ENCODE assay signal across 15 mouse cellular contexts in the genomic region with DNA sequence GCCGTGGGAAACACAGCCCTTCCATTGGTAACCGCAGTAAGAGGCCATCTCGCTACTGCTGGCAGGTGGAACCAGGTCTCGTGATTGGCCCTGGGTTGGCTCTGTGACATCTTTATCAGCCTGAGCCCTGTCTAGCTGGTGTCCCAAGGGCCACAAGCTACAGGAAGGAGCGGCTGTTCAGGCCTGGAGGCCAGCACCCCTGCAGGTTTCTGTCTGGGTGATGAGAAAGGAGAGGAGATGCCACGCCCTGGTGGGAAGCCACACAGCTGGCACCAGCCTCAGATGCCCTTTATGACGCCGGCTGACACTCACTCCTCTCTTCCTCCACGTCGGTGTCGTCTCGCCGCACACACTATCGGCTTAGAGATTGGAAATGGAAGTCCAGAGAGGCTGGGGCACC. TPM values are rescaled to one million over a fixed set of nuclear protein-coding genes. Genes with fewer than 3 reads are reported as not detected.
DNase-seq lines count a peak whose midpoint lies in the region; ATAC-seq and TF ChIP-seq lines count a peak whose summit lies in the region.
"Had no signal": no experiment of that assay in that cellular context is flagged by ENCODE, and none has a peak within 500 bp of the region (broad histone marks: within the 10 kb centered on the region; RNA-seq: fewer than 3 reads in every experiment).

No protein-coding gene starts in this region.

- no peak overlapping the region for H3K4me3 ChIP-seq in hindbrain, embryonic 13.5 days
- H3K4me3 ChIP-seq in hindbrain, embryonic 14.5 days (replicated peaks; ENCODE audit: low read length): no peak overlapping the region
- peak overlapping the region; percentile 88 for H3K4me3 ChIP-seq in megakaryocyte, embryonic 14.5 days (replicated peaks)
- H3K4me3 ChIP-seq in bone marrow, adult 2 months (replicated peaks; ENCODE audit: control insufficient read depth, low read depth, low read length): no peak overlapping the region
- H3K4me3 ChIP-seq in kidney, embryonic 14.5 days (ENCODE audit: low read length): no peak overlapping the region
- H3K4me3 ChIP-seq: erythroblast, embryonic 14.5 days; kidney, embryonic 15.5 days; lung, embryonic 15.5 days; myocyte had no signal

- peak overlapping the region; percentile 90 for H3K4me2 ChIP-seq in hindbrain, embryonic 13.5 days
- H3K4me2 ChIP-seq in hindbrain, embryonic 14.5 days (replicated peaks): no peak overlapping the region
- H3K4me2 ChIP-seq in kidney, embryonic 14.5 days (replicated peaks; ENCODE audit: low read depth, low read length): no peak overlapping the region
- H3K4me2 ChIP-seq: lung, embryonic 15.5 days had no signal

- H3K36me3 ChIP-seq in hindbrain, embryonic 13.5 days: peaks cover 29% of the 10 kb centered on the region
- peaks cover 28% of the 10 kb centered on the region for H3K36me3 ChIP-seq in hindbrain, embryonic 14.5 days (replicated peaks; ENCODE audit: control insufficient read depth, insufficient read depth)
- peaks cover 55% of the 10 kb centered on the region for H3K36me3 ChIP-seq in megakaryocyte, embryonic 14.5 days (replicated peaks; ENCODE audit: low read length)
- peaks cover 26% of the 10 kb centered on the region for H3K36me3 ChIP-seq in kidney, embryonic 14.5 days (ENCODE audit: control insufficient read depth, insufficient read depth, low read length)

- H3K9me3 ChIP-seq in hindbrain, embryonic 13.5 days: no peaks in the 10 kb centered on the region
- no peaks in the 10 kb centered on the region for H3K9me3 ChIP-seq in hindbrain, embryonic 14.5 days (ENCODE audit: control insufficient read depth, low read length)
- H3K9me3 ChIP-seq in megakaryocyte, embryonic 14.5 days: no peaks in the 10 kb centered on the region
- no peaks in the 10 kb centered on the region for H3K9me3 ChIP-seq in kidney, embryonic 14.5 days (ENCODE audit: control insufficient read depth, low read length)
- H3K9me3 ChIP-seq: kidney, embryonic 15.5 days; lung, embryonic 15.5 days had no signal

- ATAC-seq in hindbrain, embryonic 13.5 days (ENCODE audit: low FRiP score): no peak
- no peak for ATAC-seq in hindbrain, embryonic 14.5 days (ENCODE audit: low FRiP score)
- no peak for ATAC-seq in megakaryocyte, adult 5-6 weeks (ENCODE audit: poor library complexity, severe bottlenecking)
- ATAC-seq in megakaryocyte progenitor cell, adult 5-6 weeks (replicated peaks; ENCODE audit: poor library complexity): peak; percentile 21; the same call in 1 of the 2 replicates
- ATAC-seq in kidney, embryonic 14.5 days (ENCODE audit: low FRiP score, low TSS enrichment): no peak

- no peak for TF ChIP-seq CTCF in bone marrow, adult 2 months (IDR thresholded peaks at IDR 0.05; ENCODE audit: control insufficient read depth, insufficient read depth, low read length)

- no peak for TF ChIP-seq POLR2A in bone marrow, adult 2 months (IDR thresholded peaks at IDR 0.05; ENCODE audit: borderline replicate concordance, control insufficient read depth, low read depth, low read length)

- WGBS in hindbrain, embryonic 13.5 days: 90% methylated on average over 14 of the region's 14 CpGs
- 79% methylated on average over 14 of the region's 14 CpGs for whole genome bisulfite sequencing in hindbrain, embryonic 14.5 days
- 57% methylated on average over 14 of the region's 14 CpGs for WGBS in bone marrow, adult 2 months
- WGBS in kidney, embryonic 14.5 days: 87% methylated on average over 14 of the region's 14 CpGs

- peaks cover 46% of the 10 kb centered on the region for H3K4me1 ChIP-seq in hindbrain, embryonic 13.5 days (replicated peaks)
- H3K4me1 ChIP-seq in hindbrain, embryonic 14.5 days (replicated peaks; ENCODE audit: control insufficient read depth, insufficient read depth, low read length): peaks cover 28% of the 10 kb centered on the region
- peaks cover 79% of the 10 kb centered on the region for H3K4me1 ChIP-seq in megakaryocyte, embryonic 14.5 days
- peaks cover 4% of the 10 kb centered on the region for H3K4me1 ChIP-seq in bone marrow, adult 2 months (ENCODE audit: control insufficient read depth, insufficient read depth, low read length)
- H3K4me1 ChIP-seq in kidney, embryonic 14.5 days (ENCODE audit: control insufficient read depth, insufficient read depth, low read length): peaks cover 10% of the 10 kb centered on the region

- peak overlapping the region; percentile 99; the same call in 1 of the 2 replicates for H3K9ac ChIP-seq in hindbrain, embryonic 13.5 days
- no peak overlapping the region for H3K9ac ChIP-seq in hindbrain, embryonic 14.5 days
- H3K9ac ChIP-seq in kidney, embryonic 14.5 days (ENCODE audit: low read depth, low read length): no peak overlapping the region
- H3K9ac ChIP-seq: kidney, embryonic 15.5 days; lung, embryonic 15.5 days had no signal

- H3K27ac ChIP-seq in hindbrain, embryonic 13.5 days: no peak overlapping the region
- H3K27ac ChIP-seq in hindbrain, embryonic 14.5 days: no peak overlapping the region
- peak overlapping the region; percentile 89 for H3K27ac ChIP-seq in bone marrow, adult 2 months (ENCODE audit: control insufficient read depth, insufficient read depth, low read depth, low read length, poor library complexity)
- H3K27ac ChIP-seq in kidney, embryonic 14.5 days (ENCODE audit: low read depth, low read length): no peak overlapping the region
- H3K27ac ChIP-seq: lung, embryonic 15.5 days had no signal

- no peak for DNase-seq in hindbrain, embryonic 14.5 days (ENCODE audit: low spot score)
- DNase-seq in embryo, embryonic 10.5 days (ENCODE audit: low spot score): no peak
- DNase-seq: adrenal gland, postnatal 10 days; left cerebral cortex, postnatal 4 days; thymus, adult 2 months had no signal

- H3K27me3 ChIP-seq in hindbrain, embryonic 13.5 days: no peaks in the 10 kb centered on the region
- H3K27me3 ChIP-seq in hindbrain, embryonic 14.5 days (ENCODE audit: control insufficient read depth, insufficient read depth, low read length): no peaks in the 10 kb centered on the region
- H3K27me3 ChIP-seq in megakaryocyte, embryonic 14.5 days (replicated peaks): no peaks in the 10 kb centered on the region
- H3K27me3 ChIP-seq in kidney, embryonic 14.5 days (ENCODE audit: control insufficient read depth, insufficient read depth, low read length): no peaks in the 10 kb centered on the region
- H3K27me3 ChIP-seq: kidney, embryonic 15.5 days; lung, embryonic 15.5 days had no signal

RNA-seq across cellular contexts. Expression of gene Atp13a2, which starts 2.8 kb away (rescaled TPM):
- polyA plus RNA-seq in hindbrain, embryonic 13.5 days (2015; fragmentation: Nextera tagmentation; extraction: Ambion mirVana): 140 TPM in 2 replicates
- polyA plus RNA-seq in hindbrain, embryonic 14.5 days (2014; fragmentation: Nextera tagmentation; extraction: Ambion mirVana): 176 and 178 TPM in 2 replicates
- 373 and 691 TPM in 2 replicates for polyA plus RNA-seq in megakaryocyte, embryonic 14.5 days (2012; ENCODE audit: insufficient read depth, low replicate concordance)
- total RNA-seq in megakaryocyte, adult 5-6 weeks (2015): 25.1 and 29.7 TPM in 2 replicates
- 37.2 and 43.5 TPM in 2 replicates for total RNA-seq in megakaryocyte, adult 5-6 weeks (2017)
- polyA plus RNA-seq in bone marrow, adult 2 months (2011; ENCODE audit: insufficient read depth, insufficient read length, low replicate concordance, missing spikeins): 28.4 and 46.7 TPM in 2 replicates
- total RNA-seq in megakaryocyte progenitor cell, adult 5-6 weeks (2015): 9.0 and 13.1 TPM in 2 replicates
- 19.2 and 23.4 TPM in 2 replicates for total RNA-seq in megakaryocyte progenitor cell, adult 5-6 weeks (2017)
- polyA plus RNA-seq in kidney, embryonic 14.5 days (2014; fragmentation: Nextera tagmentation; extraction: Ambion mirVana): 26.5 and 39.5 TPM in 2 replicates

RNA-seq across cellular contexts. Expression of gene Mfap2, which starts 20.8 kb away (rescaled TPM):
- 198 and 227 TPM in 2 replicates for polyA plus RNA-seq in hindbrain, embryonic 13.5 days (2015; fragmentation: Nextera tagmentation; extraction: Ambion mirVana)
- 164 and 190 TPM in 2 replicates for polyA plus RNA-seq in hindbrain, embryonic 14.5 days (2014; fragmentation: Nextera tagmentation; extraction: Ambion mirVana)
- not detected in 2 replicates for polyA plus RNA-seq in megakaryocyte, embryonic 14.5 days (2012; ENCODE audit: insufficient read depth, low replicate concordance)
- not detected in 2 replicates for total RNA-seq in megakaryocyte, adult 5-6 weeks (2015)
- not detected in 2 replicates for total RNA-seq in megakaryocyte, adult 5-6 weeks (2017)
- polyA plus RNA-seq in bone marrow, adult 2 months (2011; ENCODE audit: insufficient read depth, insufficient read length, low replicate concordance, missing spikeins): 1.9 and 4.0 TPM in 2 replicates
- not detected in 2 replicates for total RNA-seq in megakaryocyte progenitor cell, adult 5-6 weeks (2015)
- total RNA-seq in megakaryocyte progenitor cell, adult 5-6 weeks (2017): not detected in 2 replicates
- 412 and 476 TPM in 2 replicates for polyA plus RNA-seq in kidney, embryonic 14.5 days (2014; fragmentation: Nextera tagmentation; extraction: Ambion mirVana)

RNA-seq across cellular contexts. Expression of gene Sdhb, which starts 28.4 kb away (rescaled TPM):
- polyA plus RNA-seq in hindbrain, embryonic 13.5 days (2015; fragmentation: Nextera tagmentation; extraction: Ambion mirVana): 442 and 459 TPM in 2 replicates
- polyA plus RNA-seq in hindbrain, embryonic 14.5 days (2014; fragmentation: Nextera tagmentation; extraction: Ambion mirVana): 482 and 502 TPM in 2 replicates
- 129 and 181 TPM in 2 replicates for polyA plus RNA-seq in megakaryocyte, embryonic 14.5 days (2012; ENCODE audit: insufficient read depth, low replicate concordance)
- total RNA-seq in megakaryocyte, adult 5-6 weeks (2015): 182 and 183 TPM in 2 replicates
- total RNA-seq in megakaryocyte, adult 5-6 weeks (2017): 110 and 120 TPM in 2 replicates
- 33.6 and 65.3 TPM in 2 replicates for polyA plus RNA-seq in bone marrow, adult 2 months (2011; ENCODE audit: insufficient read depth, insufficient read length, low replicate concordance, missing spikeins)
- total RNA-seq in megakaryocyte progenitor cell, adult 5-6 weeks (2015): 160 and 167 TPM in 2 replicates
- 91.4 and 129 TPM in 2 replicates for total RNA-seq in megakaryocyte progenitor cell, adult 5-6 weeks (2017)
- 442 and 499 TPM in 2 replicates for polyA plus RNA-seq in kidney, embryonic 14.5 days (2014; fragmentation: Nextera tagmentation; extraction: Ambion mirVana)

Comparison
In these comparisons a context has a peak if more than half of its experiments do, and no peak if none do; other contexts are left out.
1. RNA of gene Mfap2, which starts 20.8 kb away (polyA plus RNA-seq): 412 to 476 TPM in kidney, embryonic 14.5 days, 198 to 227 TPM in hindbrain, embryonic 13.5 days and 164 to 190 TPM in hindbrain, embryonic 14.5 days; 1.9 to 4.0 TPM in bone marrow, adult 2 months and not detected in megakaryocyte, embryonic 14.5 days; every median in the first group is over 10 times any median in the second.